Mouse (Mus musculus): ENCODE measurements around the gene Klhl26.

The Klhl26 gene

DNA sequence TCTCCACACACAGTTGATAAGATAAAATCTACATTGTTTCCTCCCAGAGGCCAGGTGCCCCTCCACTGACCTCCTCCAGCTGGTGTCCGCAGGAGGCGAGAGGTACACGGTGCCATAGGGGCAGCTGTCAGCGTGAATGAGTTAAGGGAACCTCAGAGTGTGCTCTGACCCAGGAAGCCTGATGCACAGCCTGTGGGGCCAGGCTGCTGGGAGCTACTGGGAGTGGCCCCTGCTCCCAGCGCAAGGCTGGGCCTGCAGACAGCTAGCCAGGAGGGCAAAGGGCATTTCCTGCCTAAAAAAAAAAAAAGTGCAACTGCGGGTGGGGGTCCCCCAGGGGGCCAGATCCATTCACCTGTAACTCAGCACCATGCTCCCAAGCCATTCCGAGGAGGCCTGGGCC, 71.6 kb downstream of the Klhl26 start:
- no peak for DNase-seq

DNA sequence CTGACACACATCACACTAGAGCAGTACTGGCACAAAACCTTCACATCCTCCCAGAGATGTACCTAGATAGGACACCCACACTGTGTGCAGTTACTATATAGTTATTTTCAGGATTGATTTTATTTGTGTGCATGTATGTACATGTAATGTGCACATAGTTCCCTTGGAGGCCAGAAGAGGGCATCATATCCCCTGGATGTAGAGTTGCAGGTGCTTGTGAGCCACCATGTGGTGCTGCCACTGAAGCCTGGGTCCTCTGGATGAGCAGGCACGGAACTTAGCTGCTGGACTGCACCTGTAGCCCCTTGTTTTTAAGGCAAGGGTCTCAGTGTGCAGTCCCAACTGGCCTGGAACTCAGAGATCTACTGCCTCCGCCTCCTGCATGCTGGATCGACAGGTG, 72.6 kb downstream of the Klhl26 start:
- no peak for DNase-seq
